Comparison of ENCODE assay signal across 8 mouse cellular contexts in genomic region chr11:78550168-78551058, GRCm38 (mm10). TPM values are rescaled to one million over a fixed set of nuclear protein-coding genes. Genes with fewer than 3 reads are reported as not detected.
DNase-seq lines count a peak whose midpoint lies in the region; ATAC-seq and TF ChIP-seq lines count a peak whose summit lies in the region.

TSS of gene Tmem97 (minus strand) at chr11:78550777.

- peak; percentile 99 for ATAC-seq in embryonic facial prominence, embryonic 13.5 days (ENCODE audit: insufficient number of reproducible peaks, insufficient read depth, low FRiP score, low TSS enrichment, low read depth)
- ATAC-seq in limb, embryonic 12.5 days (ENCODE audit: insufficient number of reproducible peaks, insufficient read depth, low FRiP score, low TSS enrichment, low read depth), result peak; percentile 99
- ATAC-seq in midbrain, embryonic 15.5 days (replicated peaks), result peak; percentile 100

- H3K36me3 ChIP-seq in embryonic facial prominence, embryonic 13.5 days, result peaks cover 3% of the 10 kb centered on the region
- H3K36me3 ChIP-seq in kidney, adult 2 months (ENCODE audit: control insufficient read depth, insufficient read depth, low read length), result no peaks in the 10 kb centered on the region
- H3K36me3 ChIP-seq in limb, embryonic 12.5 days, result peaks cover 4% of the 10 kb centered on the region
- no peaks in the 10 kb centered on the region for H3K36me3 ChIP-seq in midbrain, embryonic 15.5 days (replicated peaks)
- no peaks in the 10 kb centered on the region for H3K36me3 ChIP-seq in spleen, adult 2 months (ENCODE audit: control insufficient read depth, insufficient read depth, low read length)

- peak within 1 kb of the TSS; percentile 74 for H3K4me2 ChIP-seq in embryonic facial prominence, embryonic 13.5 days
- H3K4me2 ChIP-seq in limb, embryonic 12.5 days, result peak within 1 kb of the TSS; percentile 61
- peak within 1 kb of the TSS; percentile 86 for H3K4me2 ChIP-seq in midbrain, embryonic 15.5 days

- DNase-seq in 3134 (ENCODE audit: extremely low read depth, insufficient read length, low spot score), result peak; percentile 97
- DNase-seq in adrenal gland, postnatal 36 days, result peak; percentile 96 to 97
- peak; percentile 95 to 97 for DNase-seq in heart, adult 18-20 months
- peak; percentile 98 for DNase-seq in kidney, adult 2 months
- DNase-seq in spleen, adult 2 months (ENCODE audit: low read depth in 1 of 2, low spot score in 2 of 2), result peak; percentile 89 to 93

- H3K9ac ChIP-seq in embryonic facial prominence, embryonic 13.5 days, result peak within 1 kb of the TSS; percentile 81
- H3K9ac ChIP-seq in limb, embryonic 12.5 days (replicated peaks), result peak within 1 kb of the TSS; percentile 65
- H3K9ac ChIP-seq in midbrain, embryonic 15.5 days, result peak within 1 kb of the TSS; percentile 64

- H3K4me3 ChIP-seq in embryonic facial prominence, embryonic 13.5 days, result peak within 1 kb of the TSS; percentile 71
- peak within 1 kb of the TSS; percentile 86 for H3K4me3 ChIP-seq in kidney, adult 2 months (ENCODE audit: insufficient read depth, low read depth, low read length)
- H3K4me3 ChIP-seq in limb, embryonic 12.5 days (replicated peaks), result peak within 1 kb of the TSS; percentile 57
- peak within 1 kb of the TSS; percentile 62 for H3K4me3 ChIP-seq in midbrain, embryonic 15.5 days
- H3K4me3 ChIP-seq in spleen, adult 2 months (ENCODE audit: extremely low read depth, insufficient read depth, insufficient read length), result peak within 1 kb of the TSS; percentile 85

- H3K9me3 ChIP-seq in embryonic facial prominence, embryonic 13.5 days, result peaks cover 3% of the 10 kb centered on the region; the same call in 1 of the 2 replicates
- H3K9me3 ChIP-seq in limb, embryonic 12.5 days, result peaks cover 7% of the 10 kb centered on the region
- H3K9me3 ChIP-seq in midbrain, embryonic 15.5 days, result no peaks in the 10 kb centered on the region

- H3K27ac ChIP-seq in embryonic facial prominence, embryonic 13.5 days, result peak within 1 kb of the TSS; percentile 84
- no peak within 1 kb of the TSS for H3K27ac ChIP-seq in kidney, adult 2 months (ENCODE audit: insufficient read depth, low read depth, low read length)
- H3K27ac ChIP-seq in limb, embryonic 12.5 days, result peak within 1 kb of the TSS; percentile 89
- H3K27ac ChIP-seq in midbrain, embryonic 15.5 days, result peak within 1 kb of the TSS; percentile 91
- peak within 1 kb of the TSS; percentile 47 for H3K27ac ChIP-seq in spleen, adult 2 months (ENCODE audit: insufficient read depth, low read length)

- H3K27me3 ChIP-seq in embryonic facial prominence, embryonic 13.5 days, result no peaks in the 10 kb centered on the region
- no peaks in the 10 kb centered on the region for H3K27me3 ChIP-seq in kidney, adult 2 months (replicated peaks; ENCODE audit: control insufficient read depth, insufficient read depth, low read length)
- H3K27me3 ChIP-seq in limb, embryonic 12.5 days, result no peaks in the 10 kb centered on the region
- no peaks in the 10 kb centered on the region for H3K27me3 ChIP-seq in midbrain, embryonic 15.5 days (replicated peaks)
- H3K27me3 ChIP-seq in spleen, adult 2 months (ENCODE audit: control insufficient read depth, insufficient read depth, low read length), result no peaks in the 10 kb centered on the region

- WGBS in embryonic facial prominence, embryonic 13.5 days, result under 1% methylated on average over 60 of the region's 60 CpGs
- under 1% methylated on average over 60 of the region's 60 CpGs for WGBS in kidney, adult 2 months
- under 1% methylated on average over 60 of the region's 60 CpGs for WGBS in limb, embryonic 12.5 days
- WGBS in midbrain, embryonic 15.5 days, result under 1% methylated on average over 60 of the region's 60 CpGs
- under 1% methylated on average over 60 of the region's 60 CpGs for WGBS in spleen, adult 2 months

- TF ChIP-seq POLR2A in kidney, adult 2 months (IDR thresholded peaks at IDR 0.05; ENCODE audit: low read depth, low read length), result peak; percentile 48
- TF ChIP-seq POLR2A in spleen, adult 2 months (IDR thresholded peaks at IDR 0.05; ENCODE audit: low read depth, low read length), result peak; percentile 69; the same call in 1 of the 2 replicates

- TF ChIP-seq CTCF in kidney, adult 2 months (conservative IDR thresholded peaks at IDR 0.05; ENCODE audit: insufficient read depth, insufficient read length, low read depth, low read length), result no peak
- no peak for TF ChIP-seq CTCF in spleen, adult 2 months (IDR thresholded peaks at IDR 0.05; ENCODE audit: extremely low read depth, insufficient read depth, insufficient read length, insufficient replicate concordance)

- peaks cover 20% of the 10 kb centered on the region for H3K4me1 ChIP-seq in embryonic facial prominence, embryonic 13.5 days
- peaks cover 11% of the 10 kb centered on the region; the same call in 1 of the 2 replicates for H3K4me1 ChIP-seq in kidney, adult 2 months (ENCODE audit: control insufficient read depth, insufficient read depth, low read length)
- peaks cover 19% of the 10 kb centered on the region for H3K4me1 ChIP-seq in limb, embryonic 12.5 days (replicated peaks)
- H3K4me1 ChIP-seq in midbrain, embryonic 15.5 days, result peaks cover 19% of the 10 kb centered on the region
- no peaks in the 10 kb centered on the region; the same call in 1 of the 2 replicates for H3K4me1 ChIP-seq in spleen, adult 2 months (ENCODE audit: control insufficient read depth, insufficient read depth, insufficient read length)

RNA-seq across cellular contexts. Expression of gene Tmem97, which starts in this region (rescaled TPM):
- 10 to 100 TPM; 37.8 to 59.8 TPM for total RNA-seq in adrenal gland, postnatal 36 days (2021)
- polyA plus RNA-seq in embryonic facial prominence, embryonic 13.5 days (2015; fragmentation: Nextera tagmentation; extraction: Ambion mirVana), result 61.0 and 66.7 TPM in 2 replicates
- 1 to 10 TPM; 4.2 to 6.1 TPM for total RNA-seq in heart, adult 18-20 months (2021)
- polyA plus RNA-seq in kidney, adult 2 months (2012; rRNA removed), result 34.4 and 41.9 TPM in 2 replicates
- 63.3 and 63.9 TPM in 2 replicates for polyA plus RNA-seq in limb, embryonic 12.5 days (2016; fragmentation: Nextera tagmentation; extraction: Ambion mirVana)
- 35.0 and 35.4 TPM in 2 replicates for polyA plus RNA-seq in midbrain, embryonic 15.5 days (2015; fragmentation: Nextera tagmentation; extraction: Ambion mirVana)
- polyA plus RNA-seq in spleen, adult 2 months (2012; rRNA removed), result 15.6 and 19.9 TPM in 2 replicates

Comparison
In these comparisons a context has a peak if more than half of its experiments do, and no peak if none do; other contexts are left out.
1. RNA of gene Tmem97 (total RNA-seq): 37.8 to 59.8 TPM in adrenal gland, postnatal 36 days; 4.2 to 6.1 TPM in heart, adult 18-20 months; every median in the first group is over 4 times any median in the second.
2. Peak in every context shown above with its lines, with median percentiles within 50 percentile points of each other: DNase-seq, ATAC-seq, H3K4me2 ChIP-seq, H3K4me3 ChIP-seq and H3K9ac ChIP-seq.